Mouse (Mus musculus) thymus, adult 18-20 months (tissue): ENCODE measurements around the gene Bmp4.

ENCODE experiments used
- DNase-seq, 2 experiments: peaks; one replicate each; pipeline ENCODE4 v3.0.0; 2022; ENCODE audit warnings: mixed read lengths in 2 of 2

Bmp4 gene

GRCm38 (mm10) chr14:46385701-46386477, 4.6 kb downstream of the Bmp4 start:
- DNase-seq: no peak

- DNase-seq: no peak
These were observed 5.3 kb downstream of the Bmp4 start for GRCm38 (mm10) chr14:46384946-46385691.

- DNase-seq: no peak
These were observed 9.0 kb downstream of the Bmp4 start for GRCm38 (mm10) chr14:46381457-46381856.

- no peak for DNase-seq
These were observed 10.2 kb downstream of the Bmp4 start for GRCm38 (mm10) chr14:46380286-46380721.

- DNase-seq: no peak
These were observed 11.2 kb downstream of the Bmp4 start, which contains the start of gene Gm15217 for GRCm38 (mm10) chr14:46379285-46379684. Gm15217 (plus strand) TSS chr14:46379414.

GRCm38 (mm10) chr14:46375796-46376195, 14.7 kb downstream of the Bmp4 start:
- DNase-seq: no peak

- DNase-seq: no peak
These were observed 18.0 kb downstream of the Bmp4 start for GRCm38 (mm10) chr14:46372452-46372851.

GRCm38 (mm10) chr14:46363209-46363608, 27.3 kb downstream of the Bmp4 start:
- DNase-seq: no peak

- DNase-seq: no peak
These were observed 32.8 kb downstream of the Bmp4 start for GRCm38 (mm10) chr14:46357696-46358095.

- DNase-seq: no peak
These were observed 33.2 kb downstream of the Bmp4 start for GRCm38 (mm10) chr14:46357286-46357685.

- no peak for DNase-seq
These were observed 45.7 kb downstream of the Bmp4 start for GRCm38 (mm10) chr14:46344750-46345149.

GRCm38 (mm10) chr14:46338801-46339200, 51.7 kb downstream of the Bmp4 start:
- no peak for DNase-seq
